Mouse (Mus musculus) embryo, embryonic 10.5 days (tissue): ENCODE measurements around the gene Prpf18.
"Not testable (repeated sequence)": the region's sequence is repeated elsewhere in the genome, so short reads cannot be mapped to it uniquely, and the experiment has no call there.

Experiments used
- DNase-seq: peaks from one replicate; pipeline ENCODE4 v3.0.0-alpha.2; 2015; ENCODE audit warnings: low spot score

Prpf18 gene

GRCm38 (mm10) chr2:4651500-4652285 is at the start of gene Prpf18:
Prpf18 (minus strand) TSS chr2:4652113.
- DNase-seq, result peak; percentile 95

GRCm38 (mm10) chr2:4679886-4680285 is 28.0 kb upstream of the Prpf18 start:
- DNase-seq, result no peak

- no peak for DNase-seq
Measured at GRCm38 (mm10) chr2:4671636-4672035, 19.7 kb upstream of the Prpf18 start.

GRCm38 (mm10) chr2:4669701-4670100 is 17.8 kb upstream of the Prpf18 start:
- no peak for DNase-seq

- DNase-seq, result no peak
Measured at GRCm38 (mm10) chr2:4668626-4669025, 16.7 kb upstream of the Prpf18 start.

- DNase-seq, result no peak
Measured at GRCm38 (mm10) chr2:4660677-4661076, 8.8 kb upstream of the Prpf18 start.

GRCm38 (mm10) chr2:4649646-4650045 is 2.3 kb downstream of the Prpf18 start:
- DNase-seq, result no peak

- DNase-seq, result no peak
Measured at GRCm38 (mm10) chr2:4648094-4648493, 3.8 kb downstream of the Prpf18 start.

- no peak for DNase-seq
Measured at GRCm38 (mm10) chr2:4645066-4645465, 6.8 kb downstream of the Prpf18 start.

- DNase-seq, result no peak
Measured at GRCm38 (mm10) chr2:4638189-4638588, 13.7 kb downstream of the Prpf18 start.

- DNase-seq, result no peak
Measured at GRCm38 (mm10) chr2:4636656-4637055, 15.3 kb downstream of the Prpf18 start.

- peak; percentile 12 for DNase-seq
Measured at GRCm38 (mm10) chr2:4635804-4636203, 16.1 kb downstream of the Prpf18 start.

GRCm38 (mm10) chr2:4630197-4630835 is 21.6 kb downstream of the Prpf18 start:
- no peak for DNase-seq

- no peak for DNase-seq
Measured at GRCm38 (mm10) chr2:4629470-4629869, 22.4 kb downstream of the Prpf18 start.

GRCm38 (mm10) chr2:4628920-4629319 is 23.0 kb downstream of the Prpf18 start:
- DNase-seq, result no peak

- DNase-seq, result no peak
Measured at GRCm38 (mm10) chr2:4626911-4627310, 25.0 kb downstream of the Prpf18 start.

- DNase-seq, result no peak
Measured at GRCm38 (mm10) chr2:4621471-4621985, 30.4 kb downstream of the Prpf18 start.

GRCm38 (mm10) chr2:4620640-4621401 is 31.1 kb downstream of the Prpf18 start:
- no peak for DNase-seq

- DNase-seq, result no peak
Measured at GRCm38 (mm10) chr2:4619893-4620593, 31.9 kb downstream of the Prpf18 start.

GRCm38 (mm10) chr2:4619126-4619525 is 32.8 kb downstream of the Prpf18 start:
- DNase-seq, result not testable (repeated sequence)

GRCm38 (mm10) chr2:4616995-4617394 is 34.9 kb downstream of the Prpf18 start:
- DNase-seq, result no peak

GRCm38 (mm10) chr2:4615014-4615546 is 36.8 kb downstream of the Prpf18 start:
- DNase-seq, result no peak
